Mouse (Mus musculus): ENCODE results near the gene Mpp6. TPM values are rescaled to one million over a fixed set of nuclear protein-coding genes. Genes with fewer than 3 reads are reported as not detected.

The Mpp6 gene
- polyA plus RNA-seq, 1 experiment, result 7.0 TPM

- H3K27ac ChIP-seq (ENCODE audit: insufficient read depth, low read length), result no peak overlapping the region
- H3K4me3 ChIP-seq (ENCODE audit: extremely low read depth, insufficient read depth, insufficient read length), result no peak overlapping the region
- H3K36me3 ChIP-seq (ENCODE audit: control insufficient read depth, insufficient read depth, low read length), result no peaks in the 10 kb centered on the region
- H3K27me3 ChIP-seq (ENCODE audit: control insufficient read depth, insufficient read depth, low read length), result no peaks in the 10 kb centered on the region
- no peak for DNase-seq (ENCODE audit: low read depth in 1 of 2, low spot score in 2 of 2)
- TF ChIP-seq CTCF (IDR thresholded peaks at IDR 0.05; ENCODE audit: extremely low read depth, insufficient read depth, insufficient read length, insufficient replicate concordance) (no peak), POLR2A (IDR thresholded peaks at IDR 0.05; ENCODE audit: low read depth, low read length) (no peak)
- H3K4me1 ChIP-seq (ENCODE audit: control insufficient read depth, insufficient read depth, insufficient read length), result no peaks in the 10 kb centered on the region
- WGBS, result 73% methylated on average over 5 of the region's 5 CpGs
Measured at GRCm38 (mm10) chr6:50089333-50089732, 20.7 kb upstream of the Mpp6 start.

GRCm38 (mm10) chr6:50090221-50090620, 19.8 kb upstream of the Mpp6 start:
- no peaks in the 10 kb centered on the region for H3K36me3 ChIP-seq (ENCODE audit: control insufficient read depth, insufficient read depth, low read length)
- H3K4me3 ChIP-seq (ENCODE audit: extremely low read depth, insufficient read depth, insufficient read length), result no peak overlapping the region
- H3K27ac ChIP-seq (ENCODE audit: insufficient read depth, low read length), result no peak overlapping the region
- 71% methylated on average over 7 of the region's 7 CpGs for WGBS
- H3K27me3 ChIP-seq (ENCODE audit: control insufficient read depth, insufficient read depth, low read length), result no peaks in the 10 kb centered on the region
- DNase-seq (ENCODE audit: low read depth in 1 of 2, low spot score in 2 of 2), result no peak
- TF ChIP-seq CTCF (IDR thresholded peaks at IDR 0.05; ENCODE audit: extremely low read depth, insufficient read depth, insufficient read length, insufficient replicate concordance) (no peak), POLR2A (IDR thresholded peaks at IDR 0.05; ENCODE audit: low read depth, low read length) (no peak)
- no peaks in the 10 kb centered on the region for H3K4me1 ChIP-seq (ENCODE audit: control insufficient read depth, insufficient read depth, insufficient read length)

GRCm38 (mm10) chr6:50091462-50092154, 18.4 kb upstream of the Mpp6 start:
- 84% methylated on average over 7 of the region's 7 CpGs for WGBS
- Histone ChIP-seq H3K27ac (ENCODE audit: insufficient read depth, low read length) (no peak overlapping the region), H3K4me3 (ENCODE audit: extremely low read depth, insufficient read depth, insufficient read length) (no peak overlapping the region), H3K36me3 (ENCODE audit: control insufficient read depth, insufficient read depth, low read length) (no peaks in the 10 kb centered on the region), H3K4me1 (ENCODE audit: control insufficient read depth, insufficient read depth, insufficient read length) (no peaks in the 10 kb centered on the region), H3K27me3 (ENCODE audit: control insufficient read depth, insufficient read depth, low read length) (no peaks in the 10 kb centered on the region)
- TF ChIP-seq CTCF (IDR thresholded peaks at IDR 0.05; ENCODE audit: extremely low read depth, insufficient read depth, insufficient read length, insufficient replicate concordance), result no peak
- no peak for TF ChIP-seq POLR2A (IDR thresholded peaks at IDR 0.05; ENCODE audit: low read depth, low read length)
- DNase-seq (ENCODE audit: low read depth in 1 of 2, low spot score in 2 of 2), result no peak

- H3K27ac ChIP-seq (ENCODE audit: insufficient read depth, low read length), result no peak overlapping the region
Measured at GRCm38 (mm10) chr6:50109201-50109756, 762 bp upstream of the Mpp6 start.

GRCm38 (mm10) chr6:50110379-50110941, 419 bp downstream of the Mpp6 start:
- DNase-seq (ENCODE audit: low read depth in 1 of 2, low spot score in 2 of 2), result peak in 1 of 2 experiments; percentile 35
- TF ChIP-seq POLR2A (IDR thresholded peaks at IDR 0.05; ENCODE audit: low read depth, low read length), result no peak
- no peak for TF ChIP-seq CTCF (IDR thresholded peaks at IDR 0.05; ENCODE audit: extremely low read depth, insufficient read depth, insufficient read length, insufficient replicate concordance)
- Histone ChIP-seq H3K4me1 (ENCODE audit: control insufficient read depth, insufficient read depth, insufficient read length) (peaks cover 3% of the 10 kb centered on the region; the same call in 1 of the 2 replicates), H3K27ac (ENCODE audit: insufficient read depth, low read length) (peak overlapping the region; percentile 67), H3K4me3 (ENCODE audit: extremely low read depth, insufficient read depth, insufficient read length) (peak overlapping the region; percentile 98), H3K36me3 (ENCODE audit: control insufficient read depth, insufficient read depth, low read length) (no peaks in the 10 kb centered on the region), H3K27me3 (ENCODE audit: control insufficient read depth, insufficient read depth, low read length) (peaks cover 6% of the 10 kb centered on the region)
- 1% methylated on average over 59 of the region's 72 CpGs for whole genome bisulfite sequencing

More at GRCm38 (mm10) chr6:50109201-50109756, 762 bp upstream of the Mpp6 start:
- no peaks in the 10 kb centered on the region for H3K36me3 ChIP-seq (ENCODE audit: control insufficient read depth, insufficient read depth, low read length)
- 5% methylated on average over 15 of the region's 15 CpGs for WGBS
- H3K4me1 ChIP-seq (ENCODE audit: control insufficient read depth, insufficient read depth, insufficient read length), result peaks cover 3% of the 10 kb centered on the region; the same call in 1 of the 2 replicates
- peak overlapping the region; percentile 63; the same call in 1 of the 2 replicates for H3K4me3 ChIP-seq (ENCODE audit: extremely low read depth, insufficient read depth, insufficient read length)
- no peak for DNase-seq (ENCODE audit: low read depth in 1 of 2, low spot score in 2 of 2)
- TF ChIP-seq CTCF (IDR thresholded peaks at IDR 0.05; ENCODE audit: extremely low read depth, insufficient read depth, insufficient read length, insufficient replicate concordance) (no peak), POLR2A (IDR thresholded peaks at IDR 0.05; ENCODE audit: low read depth, low read length) (no peak)
- peaks cover 6% of the 10 kb centered on the region for H3K27me3 ChIP-seq (ENCODE audit: control insufficient read depth, insufficient read depth, low read length)

GRCm38 (mm10) chr6:50111111-50111655, 1.1 kb downstream of the Mpp6 start:
- H3K4me3 ChIP-seq (ENCODE audit: extremely low read depth, insufficient read depth, insufficient read length), result peak overlapping the region; percentile 98
- H3K36me3 ChIP-seq (ENCODE audit: control insufficient read depth, insufficient read depth, low read length), result no peaks in the 10 kb centered on the region
- no peak overlapping the region for H3K27ac ChIP-seq (ENCODE audit: insufficient read depth, low read length)
- TF ChIP-seq CTCF (IDR thresholded peaks at IDR 0.05; ENCODE audit: extremely low read depth, insufficient read depth, insufficient read length, insufficient replicate concordance) (no peak), POLR2A (IDR thresholded peaks at IDR 0.05; ENCODE audit: low read depth, low read length) (no peak)
- peaks cover 3% of the 10 kb centered on the region; the same call in 1 of the 2 replicates for H3K4me1 ChIP-seq (ENCODE audit: control insufficient read depth, insufficient read depth, insufficient read length)
- peaks cover 6% of the 10 kb centered on the region for H3K27me3 ChIP-seq (ENCODE audit: control insufficient read depth, insufficient read depth, low read length)
- DNase-seq (ENCODE audit: low read depth in 1 of 2, low spot score in 2 of 2), result no peak
- WGBS, result 14% methylated on average over 6 of the region's 6 CpGs

Data from spleen, adult 2 months (tissue).